Mouse (Mus musculus) inflammation-experienced regulatory T-cells (primary cell): ENCODE data around the gene Sohlh2. TPM values are rescaled to one million over a fixed set of nuclear protein-coding genes. Genes with fewer than 3 reads are reported as not detected.

Experiments
- polyA plus RNA-seq, 2 experiments: library from polyadenylated mRNA; unstranded; fragments of 100-300 nt; shearing (Covaris generic); gene quantifications; one replicate each; pipeline ENCODE4 v1.2.1; 2017

Gene Sohlh2
- polyA plus RNA-seq: not detected

GRCm38 (mm10) chr3:55181766-55182165, at the start of gene Sohlh2:
Gene Sohlh2 (plus strand): TSS chr3:55182028.

GRCm38 (mm10) chr3:55137039-55137438, 44.8 kb upstream of the Sohlh2 start, which contains the start of gene Ccdc169:
Gene Ccdc169 (plus strand): TSS chr3:55137339.

GRCm38 (mm10) chr3:55241730-55242421, 60.0 kb downstream of the Sohlh2 start, which contains the start of gene Dclk1:
Gene Dclk1 (plus strand): TSS chr3:55242364.

Other genes with a start within 250 kb of the Sohlh2 start
- gene Ccna1, start 126.5 kb upstream of the Sohlh2 start, polyA plus RNA-seq: 1 to 10 TPM in 1 of 2 experiments, not detected in 1; 1.2 TPM
- gene Spg20, start 69.9 kb upstream of the Sohlh2 start, polyA plus RNA-seq: 10 to 100 TPM; 26.4 to 30.2 TPM
- gene Ccdc169, start 44.7 kb upstream of the Sohlh2 start, polyA plus RNA-seq: not detected
- gene Dclk1, start 60.3 kb downstream of the Sohlh2 start, polyA plus RNA-seq: 1 to 10 TPM in 1 of 2 experiments, under 1 TPM in 1; 0.19 to 3.6 TPM